Mouse (Mus musculus) embryonic facial prominence, embryonic 14.5 days (tissue): ENCODE results near the gene Gpr45. TPM values are rescaled to one million over a fixed set of nuclear protein-coding genes. Genes with fewer than 3 reads are reported as not detected.

ENCODE experiments used
- ATAC-seq: fragments of 200-750 bp; cut with Nextera tagmentation; 2 replicates; pipeline ENCODE4 v1.8.0; 2017; ENCODE audit warnings: low read depth, moderate number of reproducible peaks, moderate TSS enrichment
- DNase-seq: peaks from one replicate; pipeline ENCODE4 v3.0.0-alpha.2; 2015; ENCODE audit warnings: low spot score
- H3K27ac ChIP-seq: fragments of 300-500 bp; sonication (generic); replicated peaks from 2 replicates; pipeline ENCODE4 v1.5.1; 2014; ENCODE audit warnings: low read depth, mild to moderate bottlenecking, low read length, moderate library complexity
- H3K27me3 ChIP-seq: fragments of 300-500 bp; sonication (generic); replicated peaks from 2 replicates; pipeline ENCODE4 v1.6.1; 2014; ENCODE audit warnings: low read length; ENCODE audit not compliant: control insufficient read depth, insufficient read depth
- H3K36me3 ChIP-seq: fragments of 300-500 bp; sonication (generic); 2 replicates; pipeline ENCODE4 v1.6.1; 2014; ENCODE audit warnings: low read length, mixed read lengths; ENCODE audit not compliant: control insufficient read depth, insufficient read depth
- H3K4me1 ChIP-seq: fragments of 300-500 bp; sonication (generic); 2 replicates; pipeline ENCODE4 v1.6.1; 2014; ENCODE audit warnings: antibody characterized with exemption, low read length; ENCODE audit not compliant: control insufficient read depth, insufficient read depth
- H3K4me2 ChIP-seq: fragments of 300-500 bp; sonication (generic); 2 replicates; pipeline ENCODE4 v1.6.1; 2014; ENCODE audit warnings: low read depth, mild to moderate bottlenecking, low read length, moderate library complexity, mixed read lengths
- H3K4me3 ChIP-seq: fragments of 300-500 bp; sonication (generic); 2 replicates; pipeline ENCODE4 v1.5.1; 2014; ENCODE audit warnings: low read depth, mild to moderate bottlenecking, low read length
- H3K9ac ChIP-seq: fragments of 300-500 bp; sonication (generic); 2 replicates; pipeline ENCODE4 v1.6.1; 2014; ENCODE audit warnings: low read depth, mild to moderate bottlenecking, low read length, moderate library complexity, mixed read lengths
- H3K9me3 ChIP-seq: fragments of 300-500 bp; sonication (generic); 2 replicates; pipeline ENCODE4 v1.6.1; 2016; ENCODE audit warnings: low read length; ENCODE audit not compliant: control insufficient read depth
- WGBS: fragments of 180-500 bp; shearing (Covaris S2); extraction: QIAGEN DNeasy Blood & Tissue Kit; methylation state at CpG from one replicate; pipeline ENCODE4 v1.1.7; 2014; 5-methylcytosine and 5-hydroxymethylcytosine counted together
- polyA plus RNA-seq: library from polyadenylated mRNA; unstranded; fragments of >200 nt; fragmentation: Nextera tagmentation; extraction: Ambion mirVana; gene quantifications from 2 replicates; pipeline ENCODE4 v1.2.1, GENCODE M21; 2014

Gene Gpr45
- 4.6 and 6.1 TPM in 2 replicates for polyA plus RNA-seq

GRCm38 (mm10) chr1:42952734-42953481, at the start of gene Gpr45:
Gpr45 (plus strand) TSS chr1:42952872.
- H3K9me3 ChIP-seq, result no peaks in the 10 kb centered on the region
- peak; percentile 67 for DNase-seq
- peak within 1 kb of the TSS; percentile 74 for H3K27ac ChIP-seq
- WGBS, result under 1% methylated on average over 12 of the region's 71 CpGs
- peak within 1 kb of the TSS; percentile 83 for H3K9ac ChIP-seq
- ATAC-seq, result peak; percentile 88
- H3K4me1 ChIP-seq, result no peaks in the 10 kb centered on the region
- no peaks in the 10 kb centered on the region for H3K36me3 ChIP-seq
- no peaks in the 10 kb centered on the region for H3K27me3 ChIP-seq
- peak within 1 kb of the TSS; percentile 87 for H3K4me2 ChIP-seq
- H3K4me3 ChIP-seq, result peak within 1 kb of the TSS; percentile 77

- DNase-seq, result peak; percentile 7
These were observed 47.5 kb upstream of the Gpr45 start for GRCm38 (mm10) chr1:42905148-42905547.

GRCm38 (mm10) chr1:42906696-42907095, 46.0 kb upstream of the Gpr45 start:
- Histone ChIP-seq H3K27ac (no peak overlapping the region), H3K4me3 (no peak overlapping the region), H3K4me1 (no peaks in the 10 kb centered on the region), H3K36me3 (peaks cover 21% of the 10 kb centered on the region; the same call in 1 of the 2 replicates), H3K9me3 (no peaks in the 10 kb centered on the region), H3K4me2 (no peak overlapping the region), H3K27me3 (no peaks in the 10 kb centered on the region), H3K9ac (no peak overlapping the region)
- DNase-seq, result no peak
- no peak for ATAC-seq
- WGBS, result 76% methylated on average over 7 of the region's 7 CpGs

More at GRCm38 (mm10) chr1:42905148-42905547, 47.5 kb upstream of the Gpr45 start:
- no peak overlapping the region for H3K4me2 ChIP-seq
- peak; percentile 58; the same call in 1 of the 2 replicates for ATAC-seq
- no peak overlapping the region for H3K27ac ChIP-seq
- H3K4me3 ChIP-seq, result no peak overlapping the region
- WGBS, result 79% methylated on average over 11 of the region's 11 CpGs
- no peaks in the 10 kb centered on the region for H3K9me3 ChIP-seq
- no peaks in the 10 kb centered on the region for H3K27me3 ChIP-seq
- H3K4me1 ChIP-seq, result no peaks in the 10 kb centered on the region
- peaks cover 31% of the 10 kb centered on the region; the same call in 1 of the 2 replicates for H3K36me3 ChIP-seq
- no peak overlapping the region for H3K9ac ChIP-seq

- no peak overlapping the region for H3K27ac ChIP-seq
- WGBS, result 48% methylated on average over 4 of the region's 4 CpGs
- no peak overlapping the region for H3K4me3 ChIP-seq
- H3K4me1 ChIP-seq, result no peaks in the 10 kb centered on the region
- no peak overlapping the region for H3K9ac ChIP-seq
- no peaks in the 10 kb centered on the region for H3K27me3 ChIP-seq
- ATAC-seq (no peak), DNase-seq (no peak)
- H3K4me2 ChIP-seq, result no peak overlapping the region
- H3K36me3 ChIP-seq, result peaks cover 21% of the 10 kb centered on the region; the same call in 1 of the 2 replicates
- H3K9me3 ChIP-seq, result no peaks in the 10 kb centered on the region
These were observed 45.5 kb upstream of the Gpr45 start for GRCm38 (mm10) chr1:42907153-42907552.

- Histone ChIP-seq H3K4me3 (no peak overlapping the region), H3K4me2 (no peak overlapping the region), H3K27me3 (no peaks in the 10 kb centered on the region), H3K27ac (no peak overlapping the region), H3K9ac (no peak overlapping the region), H3K9me3 (no peaks in the 10 kb centered on the region), H3K36me3 (no peaks in the 10 kb centered on the region), H3K4me1 (peaks cover 8% of the 10 kb centered on the region; the same call in 1 of the 2 replicates)
- ATAC-seq (peak; percentile 58), DNase-seq (peak; percentile 73)
- 13% methylated on average over 4 of the region's 4 CpGs for WGBS
These were observed 37.6 kb upstream of the Gpr45 start for GRCm38 (mm10) chr1:42915062-42915461.

GRCm38 (mm10) chr1:42916719-42917118, 36.0 kb upstream of the Gpr45 start:
- ATAC-seq, result no peak
- no peak overlapping the region for H3K4me3 ChIP-seq
- 84% methylated on average over 7 of the region's 7 CpGs for WGBS

GRCm38 (mm10) chr1:42917908-42918307, 34.8 kb upstream of the Gpr45 start:
- Histone ChIP-seq H3K4me1 (peaks cover 8% of the 10 kb centered on the region; the same call in 1 of the 2 replicates), H3K36me3 (no peaks in the 10 kb centered on the region), H3K9ac (no peak overlapping the region), H3K9me3 (no peaks in the 10 kb centered on the region), H3K4me3 (no peak overlapping the region), H3K4me2 (peak overlapping the region; percentile 47), H3K27ac (0 out of 2 replicates have a peak overlapping the region, but pooled peaks have one; percentile 79), H3K27me3 (no peaks in the 10 kb centered on the region)
- DNase-seq (peak; percentile 90), ATAC-seq (peak; percentile 73)
- WGBS, result 10% methylated on average over 4 of the region's 4 CpGs

More at GRCm38 (mm10) chr1:42916719-42917118, 36.0 kb upstream of the Gpr45 start:
- H3K27me3 ChIP-seq, result no peaks in the 10 kb centered on the region
- H3K27ac ChIP-seq, result no peak overlapping the region
- H3K9ac ChIP-seq, result no peak overlapping the region
- H3K9me3 ChIP-seq, result no peaks in the 10 kb centered on the region
- no peak for DNase-seq
- no peak overlapping the region for H3K4me2 ChIP-seq
- H3K36me3 ChIP-seq, result no peaks in the 10 kb centered on the region
- peaks cover 8% of the 10 kb centered on the region; the same call in 1 of the 2 replicates for H3K4me1 ChIP-seq

- Histone ChIP-seq H3K36me3 (no peaks in the 10 kb centered on the region), H3K27ac (no peak overlapping the region), H3K9me3 (no peaks in the 10 kb centered on the region), H3K9ac (no peak overlapping the region), H3K4me1 (no peaks in the 10 kb centered on the region), H3K4me2 (no peak overlapping the region), H3K4me3 (no peak overlapping the region), H3K27me3 (no peaks in the 10 kb centered on the region)
- 74% methylated on average over 5 of the region's 5 CpGs for WGBS
- no peak for DNase-seq
- ATAC-seq, result no peak
These were observed 28.7 kb upstream of the Gpr45 start for GRCm38 (mm10) chr1:42923924-42924323.
